Mouse (Mus musculus) limb, embryonic 12.5 days (tissue): ENCODE results near the gene Zkscan8. TPM values are rescaled to one million over a fixed set of nuclear protein-coding genes. Genes with fewer than 3 reads are reported as not detected.
A peak's percentile ranks its signal among the peaks of the same experiment; 100 is the strongest.
"Not testable (repeated sequence)": the region's sequence is repeated elsewhere in the genome, so short reads cannot be mapped to it uniquely, and the experiment has no call there.

ENCODE experiments used
- ATAC-seq: fragments of 200-750 bp; cut with Nextera tagmentation; 2 replicates; pipeline ENCODE4 v1.8.0; 2017; ENCODE audit warnings: low read depth, moderate TSS enrichment; ENCODE audit not compliant: insufficient number of reproducible peaks, insufficient read depth, low FRiP score, low TSS enrichment
- H3K27ac ChIP-seq: fragments of 300-500 bp; sonication (generic); 2 replicates; pipeline ENCODE4 v1.5.1; 2016; ENCODE audit warnings: mild to moderate bottlenecking, moderate library complexity
- H3K27me3 ChIP-seq: fragments of 300-500 bp; sonication (generic); 2 replicates; pipeline ENCODE4 v1.6.1; 2016; ENCODE audit warnings: mild to moderate bottlenecking, moderate library complexity
- H3K36me3 ChIP-seq: fragments of 300-500 bp; sonication (generic); 2 replicates; pipeline ENCODE4 v1.6.1; 2016; ENCODE audit warnings: mild to moderate bottlenecking, moderate library complexity
- H3K4me1 ChIP-seq: fragments of 300-500 bp; sonication (generic); replicated peaks from 2 replicates; pipeline ENCODE4 v1.6.1; 2016
- H3K4me2 ChIP-seq: fragments of 300-500 bp; sonication (generic); 2 replicates; pipeline ENCODE4 v1.6.1; 2016; ENCODE audit warnings: mild to moderate bottlenecking, moderate library complexity
- H3K4me3 ChIP-seq: fragments of 300-500 bp; sonication (generic); replicated peaks from 2 replicates; pipeline ENCODE4 v1.5.1; 2016; ENCODE audit warnings: mild to moderate bottlenecking
- H3K9ac ChIP-seq: fragments of 300-500 bp; sonication (generic); replicated peaks from 2 replicates; pipeline ENCODE4 v1.6.1; 2016; ENCODE audit warnings: mild to moderate bottlenecking, moderate library complexity
- H3K9me3 ChIP-seq: fragments of 300-500 bp; sonication (generic); 2 replicates; pipeline ENCODE4 v1.6.1; 2016; ENCODE audit warnings: mild to moderate bottlenecking, moderate library complexity
- WGBS: fragments of 180-500 bp; shearing (Covaris S2); methylation state at CpG from one replicate; pipeline ENCODE4 v1.1.7; 2016; 5-methylcytosine and 5-hydroxymethylcytosine counted together
- polyA plus RNA-seq: library from polyadenylated mRNA; unstranded; fragments of >200 nt; fragmentation: Nextera tagmentation; extraction: Ambion mirVana; gene quantifications from 2 replicates; pipeline ENCODE4 v1.2.1, GENCODE M21; 2016

Zkscan8 gene
- polyA plus RNA-seq = 8.4 and 8.7 TPM in 2 replicates

- WGBS = under 1% methylated on average over 39 of the region's 39 CpGs
- peak within 1 kb of the TSS; percentile 97 for H3K9ac ChIP-seq
- peak within 1 kb of the TSS; percentile 61 for H3K4me2 ChIP-seq
- H3K36me3 ChIP-seq = peaks cover 13% of the 10 kb centered on the region
- peaks cover 3% of the 10 kb centered on the region; the same call in 1 of the 2 replicates for H3K4me1 ChIP-seq
- no peaks in the 10 kb centered on the region for H3K9me3 ChIP-seq
- peak within 1 kb of the TSS; percentile 83 for H3K4me3 ChIP-seq
- ATAC-seq = peak; percentile 99
- no peaks in the 10 kb centered on the region for H3K27me3 ChIP-seq
- H3K27ac ChIP-seq = peak within 1 kb of the TSS; percentile 98
Measured at GRCm38 (mm10) chr13:21530781-21531201, at the start of gene Zkscan8. Gene Zkscan8, minus strand, starts transcription at chr13:21531120.

GRCm38 (mm10) chr13:21559793-21560192 is 28.9 kb upstream of the Zkscan8 start, which contains the start of gene Olfr1535:
Gene Olfr1535, minus strand, starts transcription at chr13:21559893.
- no peaks in the 10 kb centered on the region for H3K9me3 ChIP-seq
- 68% methylated on average over 1 of the region's 1 CpGs for WGBS
- no peak within 1 kb of the TSS for H3K4me3 ChIP-seq
- no peaks in the 10 kb centered on the region for H3K27me3 ChIP-seq
- H3K9ac ChIP-seq = no peak within 1 kb of the TSS
- no peaks in the 10 kb centered on the region for H3K36me3 ChIP-seq
- no peak for ATAC-seq
- H3K27ac ChIP-seq = no peak within 1 kb of the TSS
- H3K4me2 ChIP-seq = no peak within 1 kb of the TSS
- H3K4me1 ChIP-seq = no peaks in the 10 kb centered on the region

GRCm38 (mm10) chr13:21550416-21551110 is 19.6 kb upstream of the Zkscan8 start:
- Histone ChIP-seq H3K4me1 (no peaks in the 10 kb centered on the region), H3K9ac (no peak overlapping the region), H3K27ac (no peak overlapping the region), H3K4me2 (no peak overlapping the region), H3K9me3 (no peaks in the 10 kb centered on the region), H3K36me3 (no peaks in the 10 kb centered on the region), H3K4me3 (no peak overlapping the region), H3K27me3 (no peaks in the 10 kb centered on the region; the same call in 1 of the 2 replicates)
- 76% methylated on average over 3 of the region's 3 CpGs for WGBS
- no peak for ATAC-seq

- Histone ChIP-seq H3K4me2 (no peak overlapping the region), H3K27me3 (no peaks in the 10 kb centered on the region; the same call in 1 of the 2 replicates), H3K4me3 (no peak overlapping the region), H3K9ac (no peak overlapping the region), H3K27ac (no peak overlapping the region), H3K4me1 (no peaks in the 10 kb centered on the region), H3K9me3 (no peaks in the 10 kb centered on the region), H3K36me3 (no peaks in the 10 kb centered on the region)
- no peak for ATAC-seq
- 93% methylated on average over 3 of the region's 3 CpGs for WGBS
Measured at GRCm38 (mm10) chr13:21549487-21549886, 18.6 kb upstream of the Zkscan8 start.

- no peak within 1 kb of the TSS for H3K4me3 ChIP-seq
- H3K27me3 ChIP-seq = no peaks in the 10 kb centered on the region; the same call in 1 of the 2 replicates
- no peaks in the 10 kb centered on the region for H3K9me3 ChIP-seq
- H3K27ac ChIP-seq = no peak within 1 kb of the TSS
- WGBS = 67% methylated on average over 1 of the region's 1 CpGs
- H3K36me3 ChIP-seq = no peaks in the 10 kb centered on the region
- H3K4me2 ChIP-seq = no peak within 1 kb of the TSS
- ATAC-seq = no peak
- no peak within 1 kb of the TSS for H3K9ac ChIP-seq
- no peaks in the 10 kb centered on the region for H3K4me1 ChIP-seq
Measured at GRCm38 (mm10) chr13:21542708-21543107, 11.8 kb upstream of the Zkscan8 start, which contains the start of gene Olfr1366. Gene Olfr1366, minus strand, starts transcription at chr13:21542808.

GRCm38 (mm10) chr13:21530136-21530535 is 784 bp downstream of the Zkscan8 start:
- Histone ChIP-seq H3K36me3 (peaks cover 18% of the 10 kb centered on the region), H3K4me1 (peaks cover 3% of the 10 kb centered on the region; the same call in 1 of the 2 replicates), H3K9me3 (no peaks in the 10 kb centered on the region), H3K27me3 (no peaks in the 10 kb centered on the region), H3K4me3 (peak overlapping the region; percentile 83), H3K4me2 (peak overlapping the region; percentile 61), H3K27ac (no peak overlapping the region), H3K9ac (no peak overlapping the region)
- no peak for ATAC-seq
- WGBS = 52% methylated on average over 7 of the region's 7 CpGs

GRCm38 (mm10) chr13:21506221-21506649 is 24.7 kb downstream of the Zkscan8 start:
- Histone ChIP-seq H3K9ac (peak overlapping the region; percentile 69), H3K27ac (peak overlapping the region; percentile 88), H3K36me3 (no peaks in the 10 kb centered on the region), H3K4me2 (peak overlapping the region; percentile 58), H3K4me3 (peak overlapping the region; percentile 56), H3K4me1 (no peaks in the 10 kb centered on the region), H3K9me3 (no peaks in the 10 kb centered on the region), H3K27me3 (no peaks in the 10 kb centered on the region)
- ATAC-seq = peak; percentile 100
- WGBS = under 1% methylated on average over 21 of the region's 21 CpGs

- Histone ChIP-seq H3K9me3 (no peaks in the 10 kb centered on the region), H3K36me3 (no peaks in the 10 kb centered on the region), H3K27me3 (no peaks in the 10 kb centered on the region), H3K27ac (no peak overlapping the region), H3K4me1 (no peaks in the 10 kb centered on the region), H3K9ac (no peak overlapping the region), H3K4me2 (no peak overlapping the region), H3K4me3 (no peak overlapping the region)
- 87% methylated on average over 5 of the region's 5 CpGs for WGBS
- no peak for ATAC-seq
Measured at GRCm38 (mm10) chr13:21502296-21502695, 28.6 kb downstream of the Zkscan8 start.

GRCm38 (mm10) chr13:21501182-21501581 is 29.7 kb downstream of the Zkscan8 start, which contains the start of gene Gm11273:
Gene Gm11273, minus strand, starts transcription at chr13:21501418.
- not testable (repeated sequence) for H3K4me2 ChIP-seq, H3K4me1 ChIP-seq, H3K9ac ChIP-seq, H3K36me3 ChIP-seq, ATAC-seq, H3K4me3 ChIP-seq, H3K27me3 ChIP-seq, H3K9me3 ChIP-seq, H3K27ac ChIP-seq
- 93% methylated on average over 17 of the region's 17 CpGs for WGBS

- H3K36me3 ChIP-seq = no peaks in the 10 kb centered on the region
- H3K9me3 ChIP-seq = no peaks in the 10 kb centered on the region
- H3K9ac ChIP-seq = no peak within 1 kb of the TSS
- ATAC-seq = no peak
- H3K4me1 ChIP-seq = no peaks in the 10 kb centered on the region
- no peak within 1 kb of the TSS for H3K4me3 ChIP-seq
- no peaks in the 10 kb centered on the region for H3K27me3 ChIP-seq
- H3K27ac ChIP-seq = no peak within 1 kb of the TSS
- no peak within 1 kb of the TSS for H3K4me2 ChIP-seq
- WGBS = 94% methylated on average over 21 of the region's 21 CpGs
Measured at GRCm38 (mm10) chr13:21495080-21495479, 35.8 kb downstream of the Zkscan8 start, which contains the start of gene AK157302. Gene AK157302, plus strand, starts transcription at chr13:21495223.

GRCm38 (mm10) chr13:21492847-21493246 is 38.1 kb downstream of the Zkscan8 start:
- 94% methylated on average over 5 of the region's 5 CpGs for WGBS
- no peak overlapping the region for H3K9ac ChIP-seq
- no peak for ATAC-seq
- no peak overlapping the region for H3K4me3 ChIP-seq
- H3K9me3 ChIP-seq = no peaks in the 10 kb centered on the region
- H3K36me3 ChIP-seq = no peaks in the 10 kb centered on the region
- no peak overlapping the region for H3K4me2 ChIP-seq
- H3K27me3 ChIP-seq = no peaks in the 10 kb centered on the region
- no peaks in the 10 kb centered on the region for H3K4me1 ChIP-seq
- no peak overlapping the region for H3K27ac ChIP-seq
